In genomic region chr6:140993643-140994580, GRCm38 (mm10) we compare ENCODE assay signal across 11 mouse cellular contexts.
DNase-seq lines count a peak whose midpoint lies in the region; ATAC-seq and TF ChIP-seq lines count a peak whose summit lies in the region.
"Had no signal": no experiment of that assay in that cellular context is flagged by ENCODE, and none has a peak within 500 bp of the region (broad histone marks: within the 10 kb centered on the region; RNA-seq: fewer than 3 reads in every experiment).

No protein-coding gene starts in this region.

- no peaks in the 10 kb centered on the region for H3K4me1 ChIP-seq in lung, postnatal 0 days (ENCODE audit: insufficient read depth, low read depth, low read length)
- H3K4me1 ChIP-seq: heart, embryonic 13.5 days had no signal

- no peak for TF ChIP-seq EP300 in lung, postnatal 0 days (IDR thresholded peaks at IDR 0.05)

- TF ChIP-seq CTCF in lung, postnatal 0 days (IDR thresholded peaks at IDR 0.05) = no peak

- DNase-seq in left cerebral cortex, postnatal 4 days = peak; percentile 71
- DNase-seq in left cerebral cortex, adult 9 months (ENCODE audit: low spot score in 2 of 2) = no peak
- DNase-seq in embryo, embryonic 10.5 days (ENCODE audit: low spot score) = peak; percentile 16
- DNase-seq in lung, postnatal 0 days (ENCODE audit: low spot score) = peak; percentile 34
- DNase-seq in skeletal muscle tissue, adult 2 months (ENCODE audit: low read depth, low spot score) = peak; percentile 4
- no peak for DNase-seq in heart, adult 8-10 months (ENCODE audit: low spot score)
- no peak for DNase-seq in kidney, postnatal 10 days
- DNase-seq: kidney, adult 9 months had no signal

- no peaks in the 10 kb centered on the region for H3K9me3 ChIP-seq in lung, postnatal 0 days (ENCODE audit: low read length)

- WGBS in lung, postnatal 0 days = 66% methylated on average over 13 of the region's 13 CpGs

- H3K27me3 ChIP-seq in lung, postnatal 0 days (replicated peaks; ENCODE audit: insufficient read depth, low read length) = no peaks in the 10 kb centered on the region
- H3K27me3 ChIP-seq: heart, embryonic 13.5 days had no signal

- H3K36me3 ChIP-seq in lung, postnatal 0 days (ENCODE audit: insufficient read depth, low read length) = no peaks in the 10 kb centered on the region
- H3K36me3 ChIP-seq: heart, embryonic 13.5 days had no signal

- H3K27ac ChIP-seq in lung, postnatal 0 days (ENCODE audit: low read length) = no peak overlapping the region
- H3K27ac ChIP-seq: heart, embryonic 13.5 days had no signal

- no peak overlapping the region for H3K9ac ChIP-seq in lung, postnatal 0 days (replicated peaks; ENCODE audit: low read depth)
- H3K9ac ChIP-seq: heart, embryonic 13.5 days had no signal

- H3K4me2 ChIP-seq in lung, postnatal 0 days (replicated peaks; ENCODE audit: low read depth, low read length) = no peak overlapping the region
- H3K4me2 ChIP-seq: heart, embryonic 13.5 days had no signal

- H3K4me3 ChIP-seq in lung, postnatal 0 days (ENCODE audit: low read depth, low read length) = no peak overlapping the region
- H3K4me3 ChIP-seq: heart, embryonic 13.5 days had no signal

- peak; percentile 72 for ATAC-seq in lung, postnatal 0 days
- no peak for ATAC-seq in megakaryocyte-erythroid progenitor cell, adult 5-6 weeks (replicated peaks; ENCODE audit: low FRiP score, low TSS enrichment, poor library complexity, severe bottlenecking)
- ATAC-seq: CD4-positive, CD25-positive, alpha-beta regulatory T cell, adult 4 months had no signal

- intact Hi-C loops in left cerebral cortex, postnatal 4 days (cut with DNase I) = no loop called here

Comparison
In these comparisons a context has a peak if more than half of its experiments do, and no peak if none do; other contexts are left out.
1. DNase-seq: peak in left cerebral cortex, postnatal 4 days (single experiment), embryo, embryonic 10.5 days (single experiment), lung, postnatal 0 days (single experiment) and skeletal muscle tissue, adult 2 months (single experiment); none in left cerebral cortex, adult 9 months (0 of 2), heart, adult 8-10 months (single experiment) and kidney, postnatal 10 days (single experiment).